Mouse (Mus musculus): ENCODE measurements around the gene Pmel.

- TF ChIP-seq ZC3H11A (IDR thresholded peaks at IDR 0.05; ENCODE audit: borderline replicate concordance, low read depth, low read length), result no peak
- TF ChIP-seq MAFK (IDR thresholded peaks at IDR 0.05; ENCODE audit: insufficient read depth, low read depth, low read length), result no peak
- no peak for TF ChIP-seq CHD2 (IDR thresholded peaks at IDR 0.05; ENCODE audit: low read depth, low read length)
Measured at GRCm38 (mm10) chr10:128657844-128658243, 46.2 kb upstream of the Pmel start.

All from ES-E14 (cell line).